Mouse (Mus musculus) stomach, postnatal 0 days (tissue): Measurements from ENCODE around the gene Olfr54.

Source experiments
- CTCF ChIP-seq: IDR thresholded peaks from 2 replicates; pipeline ENCODE4 v1.5.1; 2016; ENCODE audit warnings: antibody characterized with exemption, low read depth, mild to moderate bottlenecking, moderate library complexity
- EP300 ChIP-seq: optimal IDR thresholded peaks from 2 replicates; pipeline ENCODE3; 2016; ENCODE audit warnings: antibody characterized with exemption

DNA sequence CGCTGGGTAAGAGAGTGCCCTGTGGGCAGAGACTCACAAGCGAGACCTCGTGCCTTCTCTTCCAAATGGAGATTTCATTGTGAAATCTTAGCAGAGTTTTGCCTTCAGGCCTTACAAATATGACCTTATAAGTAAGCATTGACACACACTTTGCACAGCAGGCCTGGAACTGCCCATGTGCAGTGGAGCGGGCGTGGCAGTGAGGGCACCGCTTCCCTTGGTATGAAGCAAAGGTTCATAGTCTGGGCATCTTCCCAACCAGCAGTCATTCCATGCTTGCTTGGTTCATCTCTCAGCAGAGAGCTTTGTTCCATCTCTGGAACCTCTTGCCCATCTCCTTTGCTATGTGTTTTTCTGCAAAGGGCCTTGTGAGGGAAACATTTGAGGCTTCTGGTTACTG lies 46.9 kb downstream of the Olfr54 start:
- TF ChIP-seq CTCF (no peak), EP300 (no peak)
